Mouse (Mus musculus): ENCODE results near the gene Ranbp3. TPM values are rescaled to one million over a fixed set of nuclear protein-coding genes. Genes with fewer than 3 reads are reported as not detected.

Gene Ranbp3
- total and polyA plus RNA-seq, 3 experiments: 137 to 150 TPM; not detected in 1

- Histone ChIP-seq H3K4me3 (ENCODE audit: control insufficient read depth in 1 of 2, insufficient read depth in 1 of 2, low read depth in 2 of 2, low read length in 2 of 2) (peak overlapping the region in 1 of 2 experiments; percentile 20; a peak in 1 of 4 replicates), H3K79me2 (ENCODE audit: control insufficient read depth, insufficient read depth, low read length, poor library complexity) (no peaks in the 10 kb centered on the region; the same call in 1 of the 2 replicates), H3K9ac (ENCODE audit: control insufficient read depth, low read depth, low read length, poor library complexity, severe bottlenecking) (no peak overlapping the region), H3K4me1 (ENCODE audit: control insufficient read depth in 1 of 2, insufficient read depth in 2 of 2, low read length in 2 of 2) (peaks cover 0 to 21% of the 10 kb centered on the region in 2 experiments; a peak in 3 of 4 replicates), H3K36me3 (ENCODE audit: control insufficient read depth in 1 of 2, insufficient read depth in 2 of 2, low read length in 2 of 2) (peaks cover 0 to 6% of the 10 kb centered on the region in 2 experiments; a peak in 2 of 4 replicates), H3K9me3 (replicated peaks; ENCODE audit: insufficient read depth, low read length) (no peaks in the 10 kb centered on the region), H3K27me3 (ENCODE audit: control insufficient read depth in 1 of 2, insufficient read depth in 2 of 2, low read length in 2 of 2) (no peaks in the 10 kb centered on the region), H3K27ac (ENCODE audit: control insufficient read depth, low read depth, low read length) (no peak overlapping the region)
- peak; percentile 67 for DNase-seq (ENCODE audit: low read depth, low spot score)
- TF ChIP-seq JUND (IDR thresholded peaks at IDR 0.05; ENCODE audit: low read depth, low read length) (no peak), SIN3A (IDR thresholded peaks at IDR 0.05; ENCODE audit: low read length) (peak; percentile 48), CHD1 (IDR thresholded peaks at IDR 0.05; ENCODE audit: low read depth, low read length) (no peak), TAL1 (IDR thresholded peaks at IDR 0.05; ENCODE audit: low read length) (no peak), ZKSCAN1 (IDR thresholded peaks at IDR 0.05; ENCODE audit: low read depth, low read length) (no peak), NELFE (IDR thresholded peaks at IDR 0.05; ENCODE audit: low read depth, low read length) (no peak), ETS1 (IDR thresholded peaks at IDR 0.05; ENCODE audit: low read depth, low read length) (no peak), USF1 (IDR thresholded peaks at IDR 0.05; ENCODE audit: low read depth, low read length) (no peak), ZNF384 (IDR thresholded peaks at IDR 0.05; ENCODE audit: low read depth, low read length) (no peak), GABPA (IDR thresholded peaks at IDR 0.05; ENCODE audit: low read depth, low read length) (no peak), MAFK (IDR thresholded peaks at IDR 0.05; ENCODE audit: borderline replicate concordance, low read depth, low read length) (no peak), CHD2 (IDR thresholded peaks at IDR 0.05; ENCODE audit: low read length) (no peak), ELF1 (IDR thresholded peaks at IDR 0.05; ENCODE audit: low read depth, low read length) (peak; percentile 48; the same call in 1 of the 2 replicates), POLR2AphosphoS5 (IDR thresholded peaks at IDR 0.05; ENCODE audit: borderline replicate concordance, low read depth, low read length) (no peak), POLR2AphosphoS2 (IDR thresholded peaks at IDR 0.05; ENCODE audit: low read length) (no peak), MXI1 (IDR thresholded peaks at IDR 0.05; ENCODE audit: low read depth, low read length) (0 out of 2 replicates have a peak, but pooled peaks have one; percentile 11), GATA1 (IDR thresholded peaks at IDR 0.05; ENCODE audit: low read depth, low read length) (0 out of 2 replicates have a peak, but pooled peaks have one; percentile 5), MEF2A (IDR thresholded peaks at IDR 0.05; ENCODE audit: extremely low read depth, insufficient replicate concordance, low read depth, low read length, poor library complexity, severe bottlenecking) (no peak), EP300 (IDR thresholded peaks at IDR 0.05; ENCODE audit: low read depth in 1 of 2, low read length in 2 of 2) (no peak), MAX (IDR thresholded peaks at IDR 0.05; ENCODE audit: low read length) (no peak), NRF1 (IDR thresholded peaks at IDR 0.05; ENCODE audit: insufficient read depth, low read depth, low read length, poor library complexity, severe bottlenecking) (no peak), MYC (IDR thresholded peaks at IDR 0.05; ENCODE audit: low read depth, low read length) (no peak), SMC3 (IDR thresholded peaks at IDR 0.05; ENCODE audit: low read depth, low read length) (peak; percentile 39), HCFC1 (IDR thresholded peaks at IDR 0.05; ENCODE audit: low read depth, low read length) (peak; percentile 45; the same call in 1 of the 2 replicates), MAZ (IDR thresholded peaks at IDR 0.05; ENCODE audit: low read depth, low read length) (peak; percentile 62), BHLHE40 (IDR thresholded peaks at IDR 0.05; ENCODE audit: borderline replicate concordance, low read depth, low read length) (no peak), KAT2A (conservative IDR thresholded peaks at IDR 0.05; ENCODE audit: low read depth, low read length) (no peak), UBTF (IDR thresholded peaks at IDR 0.05; ENCODE audit: borderline replicate concordance, insufficient read depth, low read depth, low read length) (no peak), TBP (IDR thresholded peaks at IDR 0.05; ENCODE audit: low read depth, low read length) (no peak), CTCF (IDR thresholded peaks at IDR 0.05 in 2 of 3, conservative IDR thresholded peaks at IDR 0.05 in 1 of 3; ENCODE audit: control insufficient read depth in 1 of 3, insufficient read depth in 1 of 3, low read depth in 2 of 3, low read length in 3 of 3, poor library complexity in 1 of 3, severe bottlenecking in 1 of 3) (peak; percentile 38 to 91 (median 67)), ZC3H11A (IDR thresholded peaks at IDR 0.05; ENCODE audit: low read depth, low read length) (peak; percentile 20; the same call in 1 of the 2 replicates), RCOR1 (IDR thresholded peaks at IDR 0.05; ENCODE audit: low read depth, low read length) (no peak), ZMIZ1 (IDR thresholded peaks at IDR 0.05; ENCODE audit: low read depth, low read length) (no peak), MYB (IDR thresholded peaks at IDR 0.05; ENCODE audit: low read depth, low read length) (no peak), TCF12 (IDR thresholded peaks at IDR 0.05; ENCODE audit: low read depth, low read length) (no peak; the same call in 1 of the 2 replicates), E2F4 (IDR thresholded peaks at IDR 0.05; ENCODE audit: borderline replicate concordance, low read depth, low read length) (no peak), POLR2A (IDR thresholded peaks at IDR 0.05; ENCODE audit: control insufficient read depth in 1 of 2, insufficient read depth in 1 of 2, low read depth in 1 of 2, low read length in 2 of 2, poor library complexity in 1 of 2) (no peak)
These were observed 85.0 kb downstream of the Ranbp3 start for GRCm38 (mm10) chr17:56758132-56758531.

Data from MEL (cell line).